ENCODE assay signal across 20 mouse cellular contexts in the genomic region with DNA sequence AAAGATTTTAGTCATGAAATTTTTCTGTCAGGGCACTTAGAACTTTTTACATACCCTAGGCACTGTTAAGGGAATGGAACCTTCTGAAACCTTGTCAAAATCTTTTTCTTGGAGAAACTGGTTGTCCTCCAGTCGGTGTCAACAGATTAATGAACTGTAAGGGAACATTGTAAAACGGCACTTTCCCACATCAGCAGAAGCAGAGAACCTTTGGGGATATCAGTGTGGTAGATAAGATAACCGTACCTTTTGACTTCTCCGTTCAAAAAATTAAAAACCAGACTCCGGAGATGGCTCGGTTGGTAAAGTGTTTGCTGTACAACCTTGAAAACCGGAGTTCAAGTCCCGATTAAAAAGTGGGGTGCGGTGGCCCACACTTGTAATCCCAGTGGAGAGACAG. TPM values are rescaled to one million over a fixed set of nuclear protein-coding genes. Genes with fewer than 3 reads are reported as not detected.
DNase-seq lines count a peak whose midpoint lies in the region; ATAC-seq and TF ChIP-seq lines count a peak whose summit lies in the region.
"Had no signal": no experiment of that assay in that cellular context is flagged by ENCODE, and none has a peak within 500 bp of the region (broad histone marks: within the 10 kb centered on the region; RNA-seq: fewer than 3 reads in every experiment).

No protein-coding gene starts in this region.

- no peak for TF ChIP-seq CTCF in MEL (IDR thresholded peaks at IDR 0.05 in 2 of 3, conservative IDR thresholded peaks at IDR 0.05 in 1 of 3; ENCODE audit: control insufficient read depth in 1 of 3, insufficient read depth in 1 of 3, low read depth in 2 of 3, low read length in 3 of 3, poor library complexity in 1 of 3, severe bottlenecking in 1 of 3)

- peak; percentile 47 for DNase-seq in cerebellum, adult 9-10 months
- no peak for DNase-seq in cerebellum, postnatal 4 days (ENCODE audit: low spot score in 2 of 2)
- DNase-seq in MEL (ENCODE audit: low read depth, low spot score): no peak
- DNase-seq: adrenal gland, adult 2 months; adrenal gland, adult 8-10 months; adrenal gland, postnatal 10 days; adrenal gland, postnatal 14 days; adrenal gland, postnatal 25 days; adrenal gland, postnatal 36 days; B cell, adult 2 months; cerebellum, adult 11 months; cerebellum, adult 11-12 months; cerebellum, adult 18-20 months; cerebellum, adult 2 months had no signal

- H3K79me2 ChIP-seq in MEL (ENCODE audit: control insufficient read depth, insufficient read depth, low read length, poor library complexity): peaks cover 29% of the 10 kb centered on the region

- H3K4me1 ChIP-seq in MEL (ENCODE audit: control insufficient read depth in 1 of 2, insufficient read depth in 2 of 2, low read length in 2 of 2): peaks cover 15 to 21% of the 10 kb centered on the region in 2 experiments

- no peaks in the 10 kb centered on the region; a peak in 1 of 4 replicates for H3K27me3 ChIP-seq in MEL (ENCODE audit: control insufficient read depth in 1 of 2, insufficient read depth in 2 of 2, low read length in 2 of 2)
- H3K27me3 ChIP-seq: CH12.LX, Patski had no signal

- H3K4me3 ChIP-seq in MEL (ENCODE audit: control insufficient read depth in 1 of 2, insufficient read depth in 1 of 2, low read depth in 2 of 2, low read length in 2 of 2): no peak overlapping the region

- H3K36me3 ChIP-seq in MEL (ENCODE audit: control insufficient read depth in 1 of 2, insufficient read depth in 2 of 2, low read length in 2 of 2): peaks cover 0 to 24% of the 10 kb centered on the region in 2 experiments; a peak in 2 of 4 replicates
- H3K36me3 ChIP-seq: G1E had no signal

- no peak overlapping the region for H3K9ac ChIP-seq in MEL (ENCODE audit: control insufficient read depth, low read depth, low read length, poor library complexity, severe bottlenecking)

- no peak overlapping the region for H3K27ac ChIP-seq in MEL (ENCODE audit: control insufficient read depth, low read depth, low read length)

- TF ChIP-seq EP300 in MEL (IDR thresholded peaks at IDR 0.05; ENCODE audit: low read depth in 1 of 2, low read length in 2 of 2): peak; percentile 43 to 54; a peak in 3 of 4 replicates

- no peak for TF ChIP-seq POLR2A in MEL (IDR thresholded peaks at IDR 0.05; ENCODE audit: control insufficient read depth in 1 of 2, insufficient read depth in 1 of 2, low read depth in 1 of 2, low read length in 2 of 2, poor library complexity in 1 of 2)

- H3K9me3 ChIP-seq in MEL (replicated peaks; ENCODE audit: insufficient read depth, low read length): no peaks in the 10 kb centered on the region
- H3K9me3 ChIP-seq: G1E had no signal

- no peak for ATAC-seq in frontal cortex, adult (ENCODE audit: low TSS enrichment)
- ATAC-seq: activated CD4-positive, CD25-positive, alpha-beta regulatory T cell, adult 4 months; CD4-positive, CD25-positive, alpha-beta regulatory T cell, adult 4 months; Patski had no signal

- TF ChIP-seq RAD21 in MEL (IDR thresholded peaks at IDR 0.05; ENCODE audit: low read depth, low read length): no peak

TF ChIP-seq in MEL, 35 proteins besides CTCF, POLR2A, EP300 and RAD21:
- TF ChIP-seq GATA1 (IDR thresholded peaks at IDR 0.05; ENCODE audit: low read depth, low read length): peak; percentile 70
- peak; percentile 61; the same call in 1 of the 2 replicates for TF ChIP-seq RCOR1 (IDR thresholded peaks at IDR 0.05; ENCODE audit: low read depth, low read length)
- no peak for TF ChIP-seq ZNF384 (IDR thresholded peaks at IDR 0.05; ENCODE audit: low read depth, low read length)
- TF ChIP-seq TCF12 (IDR thresholded peaks at IDR 0.05; ENCODE audit: low read depth, low read length): peak; percentile 38; the same call in 1 of the 2 replicates
- TF ChIP-seq POLR2AphosphoS5 (IDR thresholded peaks at IDR 0.05; ENCODE audit: borderline replicate concordance, low read depth, low read length): no peak
- TF ChIP-seq USF2 (IDR thresholded peaks at IDR 0.05; ENCODE audit: borderline replicate concordance in 1 of 2, insufficient read depth in 1 of 2, low read depth in 1 of 2, low read length in 2 of 2): no peak
- TF ChIP-seq USF1 (IDR thresholded peaks at IDR 0.05; ENCODE audit: low read depth, low read length): no peak

RNA-seq across cellular contexts. Expression of a gene that starts 1.7 kb away (rescaled TPM):
- total RNA-seq in MEL (2012; rRNA removed): 17.1 and 17.3 TPM in 2 replicates
- polyA plus RNA-seq in MEL (2012; ENCODE audit: insufficient read depth in 1 of 2, insufficient read length in 2 of 2, low read depth in 1 of 2, low replicate concordance in 2 of 2, missing spikeins in 1 of 2): 10 to 100 TPM in 1 of 2 experiments, not detected in 1; 25.9 TPM
